Mouse (Mus musculus) gastrocnemius, adult 8-10 months (tissue): ENCODE measurements around the gene H1f0. TPM values are rescaled to one million over a fixed set of nuclear protein-coding genes. Genes with fewer than 3 reads are reported as not detected.
A peak's percentile ranks its signal among the peaks of the same experiment; 100 is the strongest.

Source experiments
- DNase-seq, 2 experiments: peaks; one replicate each; pipeline ENCODE4 v3.0.0; 2022; ENCODE audit warnings: low spot score in 2 of 2
- total RNA-seq, 4 experiments: library from RNA; stranded (reverse); gene quantifications; 2 replicates each; pipeline ENCODE4 v1.2.4; 2022

Gene H1f0
- 100 to 1,000 TPM in 1 of 4 experiments, 10 to 100 TPM in 3; 84.7 to 103 (median 92.1) TPM for total RNA-seq

GRCm38 (mm10) chr15:79028237-79028738, at the start of gene H1f0:
H1f0 (plus strand) TSS chr15:79028450.
- peak; percentile 87 to 91 for DNase-seq

DNA sequence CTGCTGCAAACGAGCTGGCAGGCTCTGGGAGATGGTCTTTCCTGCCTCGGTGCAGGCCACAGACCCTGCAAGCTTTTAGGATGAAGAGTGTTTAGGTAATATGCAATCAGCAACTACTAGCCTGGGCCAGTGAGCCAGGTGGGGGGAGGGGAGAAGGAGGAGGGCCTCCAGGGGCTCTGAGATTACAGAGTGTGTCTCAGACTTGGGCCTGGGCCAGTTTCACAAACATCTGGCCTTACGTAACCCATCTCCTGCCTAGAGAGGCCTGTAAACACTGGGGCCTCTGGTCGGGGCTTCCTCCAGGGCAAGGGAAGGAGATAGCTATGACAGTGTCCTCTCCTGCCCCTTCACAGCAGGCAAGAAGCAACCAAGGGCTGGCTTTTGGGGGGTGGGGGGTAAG, 49.4 kb upstream of the H1f0 start:
- DNase-seq = peak; percentile 83 to 84

GRCm38 (mm10) chr15:78980084-78980483, 48.2 kb upstream of the H1f0 start:
- no peak for DNase-seq

DNA sequence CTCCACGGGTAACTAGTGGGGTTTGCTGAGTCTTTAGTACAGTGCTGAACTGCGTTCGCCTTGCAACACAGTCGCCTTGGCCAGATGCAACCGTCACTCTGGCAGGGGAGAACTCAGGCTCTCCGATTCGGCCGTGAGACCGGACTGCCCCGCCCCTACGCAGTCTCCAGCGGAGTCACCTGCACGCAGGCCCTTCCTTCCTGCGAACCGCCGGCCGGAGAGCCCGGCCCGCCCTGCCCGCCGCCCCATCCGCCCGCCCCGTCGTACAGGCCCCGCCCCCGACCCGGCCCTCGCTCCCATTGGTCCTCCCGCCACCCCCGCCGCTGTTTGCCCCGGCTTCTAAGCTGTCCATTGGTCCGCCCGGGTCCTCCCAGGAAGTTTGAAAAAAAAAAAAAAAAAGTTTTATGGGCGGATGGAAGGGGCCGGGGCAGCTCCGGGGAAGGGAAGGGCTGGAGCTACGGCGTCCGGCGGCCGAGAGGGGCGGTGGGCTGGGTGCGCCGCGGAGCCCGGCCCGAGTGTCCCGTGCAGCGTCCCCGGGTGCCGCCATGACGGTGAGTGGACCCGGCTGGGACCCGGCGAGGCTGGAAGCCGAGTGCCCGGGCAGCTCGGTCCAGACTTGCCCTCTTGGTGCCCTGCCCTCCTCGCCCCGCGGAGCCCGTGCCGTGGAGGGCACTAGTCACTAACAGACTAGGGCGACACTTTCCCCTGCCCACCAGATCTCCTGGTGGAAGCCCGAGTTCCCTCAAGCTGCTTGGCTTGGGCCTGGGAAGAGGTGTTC, 45.4 kb upstream of the H1f0 start:
- peak; percentile 74 to 87 for DNase-seq

DNA sequence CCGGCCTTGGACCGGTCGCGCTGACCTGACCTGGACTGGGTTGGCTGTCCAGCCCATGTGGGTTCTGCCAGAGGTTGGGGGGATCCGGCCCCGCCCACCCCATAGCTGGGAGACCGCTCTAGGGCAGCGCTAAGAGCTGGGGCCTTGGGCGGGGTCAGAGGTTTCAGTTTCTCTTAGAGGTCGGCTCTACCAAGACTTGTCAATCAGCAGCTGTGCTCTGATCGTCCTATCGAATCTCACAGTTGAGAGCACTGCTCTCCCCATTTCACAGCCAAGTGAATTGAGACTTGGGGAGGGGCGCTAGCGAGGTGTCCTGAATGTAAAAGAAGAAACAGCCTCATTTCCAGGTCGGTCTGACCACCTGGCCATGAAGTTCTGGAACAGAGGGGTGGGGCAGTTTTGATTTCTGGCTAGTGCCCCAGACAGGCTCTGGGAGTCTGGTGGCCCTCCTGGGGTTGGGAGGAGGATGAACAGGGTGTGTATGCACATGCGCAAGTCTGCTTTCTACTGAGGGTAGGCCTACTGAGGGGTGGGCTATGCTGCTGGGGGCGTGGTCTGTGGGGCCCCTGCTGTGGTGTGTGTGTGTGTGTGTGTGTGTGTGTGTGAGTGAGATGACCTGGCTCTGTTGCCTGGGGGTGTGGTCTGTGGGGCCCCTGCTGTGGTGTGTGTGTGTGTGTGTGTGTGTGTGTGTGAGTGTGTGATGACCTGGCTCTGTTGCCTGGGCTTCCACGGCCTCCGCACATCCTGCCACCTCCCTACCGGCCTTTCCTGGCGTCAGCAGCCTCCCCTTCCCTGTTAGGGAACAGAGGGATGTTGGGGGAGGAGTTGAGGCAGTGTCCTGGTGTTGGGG, 44.6 kb upstream of the H1f0 start:
- DNase-seq = peak; percentile 49 to 65

- no peak for DNase-seq
Measured at GRCm38 (mm10) chr15:78984286-78984778, 43.9 kb upstream of the H1f0 start.

DNA sequence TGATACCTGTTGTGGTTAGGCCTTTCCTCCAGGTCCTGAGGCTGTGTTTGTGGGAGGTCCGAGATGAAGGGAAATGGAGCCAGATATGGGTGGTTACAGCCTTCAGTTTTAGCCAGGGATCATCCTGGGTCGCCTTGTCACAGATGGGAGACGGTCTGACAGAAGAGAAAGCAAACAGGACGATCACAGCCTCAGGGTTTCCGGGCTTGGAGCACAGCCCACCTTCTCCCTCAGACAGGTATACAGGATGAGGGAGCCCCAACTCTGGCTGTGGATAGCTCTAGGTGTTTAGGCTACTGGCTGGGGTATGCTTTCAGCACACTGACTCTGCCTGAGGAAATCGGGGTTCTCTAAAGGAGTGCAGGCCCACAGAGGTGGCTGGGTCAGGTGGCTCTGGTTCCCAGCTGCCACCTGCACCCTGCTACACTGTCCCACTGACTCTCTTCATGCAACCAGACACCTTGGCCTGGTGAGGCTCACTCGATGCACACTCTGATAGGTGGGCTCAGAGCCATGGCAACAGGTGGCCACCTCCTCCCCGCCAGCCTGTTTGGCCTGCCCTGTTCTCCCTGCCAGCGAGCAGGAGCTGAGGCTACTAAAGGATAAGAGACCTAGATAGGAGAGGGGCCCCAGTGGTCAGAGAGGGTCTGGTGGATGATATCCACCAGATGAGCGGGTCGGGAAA, 41.6 kb upstream of the H1f0 start:
- peak; percentile 76 to 87 for DNase-seq

- peak; percentile 45 to 58 for DNase-seq
Measured at GRCm38 (mm10) chr15:78988499-78988971, 39.7 kb upstream of the H1f0 start.

- peak; percentile 28 to 37 for DNase-seq
Measured at GRCm38 (mm10) chr15:78989152-78990092, 38.8 kb upstream of the H1f0 start.

DNA sequence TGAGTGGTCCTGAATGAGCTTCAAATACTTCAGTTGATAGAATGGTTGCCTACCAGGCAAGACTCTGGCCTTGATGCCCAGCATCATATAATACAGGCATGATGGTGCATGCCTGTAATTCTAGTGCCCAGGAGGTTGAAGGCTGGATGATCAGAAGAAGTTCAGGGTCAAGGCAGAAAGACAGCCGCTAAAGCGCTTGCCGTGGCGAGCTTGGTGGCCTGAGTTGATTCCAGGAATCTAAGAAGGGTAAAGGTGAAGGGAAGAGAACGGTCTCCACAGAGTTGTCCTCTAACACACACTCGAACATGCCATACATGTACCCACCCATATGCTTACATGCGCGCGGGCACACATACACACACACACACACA, 38.2 kb upstream of the H1f0 start:
- no peak for DNase-seq

DNA sequence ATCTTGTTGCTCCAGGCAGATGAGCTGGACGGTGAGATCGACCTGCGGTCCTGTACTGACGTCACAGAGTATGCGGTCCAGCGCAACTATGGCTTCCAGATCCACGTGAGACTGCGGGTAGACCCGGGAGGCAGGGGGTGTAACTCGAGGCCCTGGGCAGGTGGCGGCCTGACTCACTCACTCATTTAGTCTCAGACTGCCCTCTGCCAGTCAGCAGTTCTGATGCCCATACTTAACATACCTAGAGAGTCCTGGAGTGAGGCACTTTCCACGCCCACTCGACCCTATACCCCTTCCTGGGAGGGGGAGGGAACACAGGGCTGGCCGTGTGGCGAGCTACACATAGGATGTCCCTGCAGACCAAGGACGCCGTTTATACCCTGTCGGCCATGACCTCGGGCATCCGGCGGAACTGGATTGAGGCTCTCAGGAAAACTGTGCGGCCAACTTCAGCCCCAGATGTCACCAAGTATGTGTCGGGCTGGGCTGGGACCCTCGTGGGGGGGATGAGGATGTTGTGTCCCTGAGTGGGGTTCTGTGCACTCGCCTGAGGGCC, 37.2 kb upstream of the H1f0 start:
- no peak for DNase-seq

- DNase-seq = no peak
Measured at GRCm38 (mm10) chr15:78992235-78992634, 36.0 kb upstream of the H1f0 start.

- DNase-seq = no peak
Measured at GRCm38 (mm10) chr15:78992925-78993324, 35.3 kb upstream of the H1f0 start.

DNA sequence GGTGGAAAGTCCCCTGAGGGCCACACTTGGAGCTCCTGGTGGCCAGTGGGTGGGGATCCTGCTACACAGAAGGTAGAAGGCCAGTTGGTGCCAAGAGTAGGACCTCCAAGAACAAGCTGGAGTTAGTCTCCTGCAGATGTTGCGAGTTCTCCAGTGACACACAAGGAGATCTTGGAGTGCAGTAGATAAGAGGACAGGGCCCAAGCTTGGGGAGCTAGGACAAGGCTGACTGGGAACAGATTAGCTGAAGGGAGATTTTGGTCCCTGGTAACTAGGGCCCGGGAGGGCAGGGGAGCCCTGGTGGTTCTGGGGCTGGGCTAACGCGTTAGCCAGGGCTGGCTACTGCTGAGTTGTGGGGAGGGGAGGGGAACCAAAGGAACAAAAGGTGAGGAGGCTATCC, 32.3 kb upstream of the H1f0 start:
- DNase-seq = no peak

GRCm38 (mm10) chr15:78996663-78997062, 31.6 kb upstream of the H1f0 start:
- no peak for DNase-seq

DNA sequence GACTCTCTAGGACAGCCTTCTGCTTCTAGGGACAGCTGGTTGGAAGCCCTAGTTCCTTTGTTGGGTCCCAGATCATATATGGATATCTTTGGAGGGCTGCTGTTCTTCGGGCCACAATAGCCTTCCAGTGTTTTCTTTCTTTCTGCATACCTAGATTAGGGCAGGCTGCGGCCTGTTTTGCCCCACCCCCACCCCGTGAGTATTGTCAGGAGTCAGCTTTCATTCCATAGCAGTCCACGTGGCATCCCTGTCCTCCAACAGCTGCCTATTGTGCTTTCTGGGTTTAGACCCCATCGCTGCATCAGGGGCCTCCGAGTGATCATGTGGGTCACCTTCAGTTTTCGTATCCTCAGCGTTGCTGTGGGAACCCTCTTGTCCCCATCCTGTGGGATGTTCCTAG, 29.9 kb upstream of the H1f0 start:
- DNase-seq = no peak

DNA sequence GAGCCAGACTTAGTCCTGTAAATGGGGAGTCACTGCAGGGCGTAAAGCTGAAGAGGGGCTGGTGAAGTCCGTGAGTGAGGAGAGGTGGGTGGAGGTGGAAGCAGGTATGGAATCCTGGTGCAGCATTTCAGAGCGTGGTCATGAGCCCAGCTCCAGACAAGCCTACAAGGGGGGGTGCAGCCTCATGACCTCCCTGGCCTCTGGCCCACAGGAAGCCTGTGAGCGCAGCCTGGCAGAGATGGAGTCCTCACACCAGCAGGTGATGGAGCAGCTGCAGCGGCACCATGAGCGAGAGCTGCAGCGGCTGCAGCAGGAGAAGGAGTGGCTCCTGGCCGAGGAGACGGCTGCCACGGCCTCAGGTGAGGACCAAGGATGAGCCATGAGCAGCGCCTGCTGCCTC, 28.7 kb upstream of the H1f0 start:
- DNase-seq = no peak

- no peak for DNase-seq
Measured at GRCm38 (mm10) chr15:79000357-79000791, 27.9 kb upstream of the H1f0 start.

DNA sequence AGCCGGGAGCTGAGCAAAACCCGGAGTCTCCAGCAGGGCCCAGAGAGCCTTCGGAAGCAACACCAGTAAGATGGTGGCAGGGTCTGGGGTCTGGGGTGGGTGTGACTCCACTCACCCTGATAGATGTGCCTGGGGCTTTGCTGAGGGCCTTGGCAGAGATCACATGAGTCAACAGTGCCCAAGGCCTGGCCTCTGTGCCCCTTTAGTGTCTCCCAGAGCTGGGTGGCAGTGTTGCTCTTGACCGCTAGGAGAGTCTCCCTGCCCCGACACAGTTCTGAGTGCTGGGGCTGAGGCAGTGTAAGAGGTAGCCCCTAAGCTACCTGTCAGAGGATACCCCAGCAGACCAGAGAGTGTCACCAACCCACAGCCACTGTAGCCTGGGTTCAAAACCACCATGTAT, 26.7 kb upstream of the H1f0 start:
- no peak for DNase-seq

- no peak for DNase-seq
Measured at GRCm38 (mm10) chr15:79002036-79002435, 26.2 kb upstream of the H1f0 start.
